Mouse (Mus musculus): ENCODE data around the gene Rad51b.

Gene Rad51b

GRCm38 (mm10) chr12:79846247-79847151 is 549.4 kb downstream of the Rad51b start:
- in situ Hi-C loops (cut with MboI; ENCODE audit: low sequenced_read_pairs): loop anchor here (10.0 kb wide), 1 partner anchor 258 kb away; no protein-coding TSS in a partner anchor

GRCm38 (mm10) chr12:79848539-79848938 is 551.5 kb downstream of the Rad51b start:
- in situ Hi-C loops (cut with MboI; ENCODE audit: low sequenced_read_pairs): loop anchor here (10.0 kb wide), 1 partner anchor 256 kb away; no protein-coding TSS in a partner anchor

- in situ Hi-C loops (cut with MboI; ENCODE audit: low sequenced_read_pairs): no loop called here
Observed at GRCm38 (mm10) chr12:79850021-79850420, 552.9 kb downstream of the Rad51b start.

GRCm38 (mm10) chr12:79851898-79852297 is 554.8 kb downstream of the Rad51b start:
- in situ Hi-C loops (cut with MboI; ENCODE audit: low sequenced_read_pairs): no loop called here

GRCm38 (mm10) chr12:79852606-79853005 is 555.5 kb downstream of the Rad51b start:
- in situ Hi-C loops (cut with MboI; ENCODE audit: low sequenced_read_pairs): no loop called here

- in situ Hi-C loops (cut with MboI; ENCODE audit: low sequenced_read_pairs): no loop called here
Observed at GRCm38 (mm10) chr12:79853901-79854490, 556.9 kb downstream of the Rad51b start.

GRCm38 (mm10) chr12:79854507-79854906 is 557.4 kb downstream of the Rad51b start:
- in situ Hi-C loops (cut with MboI; ENCODE audit: low sequenced_read_pairs): no loop called here

- in situ Hi-C loops (cut with MboI; ENCODE audit: low sequenced_read_pairs): no loop called here
Observed at GRCm38 (mm10) chr12:79856116-79856909, 559.2 kb downstream of the Rad51b start.

- in situ Hi-C loops (cut with MboI; ENCODE audit: low sequenced_read_pairs): no loop called here
Observed at GRCm38 (mm10) chr12:79857704-79858103, 560.6 kb downstream of the Rad51b start.

- in situ Hi-C loops (cut with MboI; ENCODE audit: low sequenced_read_pairs): no loop called here
Observed at GRCm38 (mm10) chr12:79858336-79858735, 561.3 kb downstream of the Rad51b start.

GRCm38 (mm10) chr12:79859354-79860247 is 562.5 kb downstream of the Rad51b start:
- in situ Hi-C loops (cut with MboI; ENCODE audit: low sequenced_read_pairs): no loop called here

GRCm38 (mm10) chr12:79860248-79860555 is 563.1 kb downstream of the Rad51b start:
- in situ Hi-C loops (cut with MboI; ENCODE audit: low sequenced_read_pairs): no loop called here

Measured in CH12F3 (cell line).